Mouse (Mus musculus) MEL (cell line): ENCODE measurements around the gene Itga8.

Experiments
- CHD2 ChIP-seq: IDR thresholded peaks from 2 replicates; pipeline ENCODE4 v1.6.1; 2011; ENCODE audit warnings: low read length, improper control_type of control experiment
- CTCF ChIP-seq, 3 experiments: IDR thresholded peaks in 2 of 3; conservative IDR thresholded peaks in 1 of 3; 2 replicates each; pipeline ENCODE4 v1.5.1; 2011 to 2012; ENCODE audit warnings: low read length in 3 of 3, low read depth in 2 of 3, mild to moderate bottlenecking in 2 of 3, improper control_type of control experiment in 1 of 3, inconsistent platforms in 1 of 3, mixed read lengths in 1 of 3, moderate library complexity in 1 of 3; ENCODE audit not compliant: control insufficient read depth in 1 of 3, insufficient read depth in 1 of 3, poor library complexity in 1 of 3, severe bottlenecking in 1 of 3
- EP300 ChIP-seq, 2 experiments: IDR thresholded peaks; 2 replicates each; pipeline ENCODE4 v1.6.1; 2011; ENCODE audit warnings: improper control_type of control experiment in 2 of 2, low read length in 2 of 2, low read depth in 1 of 2, mild to moderate bottlenecking in 1 of 2
- ETS1 ChIP-seq: IDR thresholded peaks from 2 replicates; pipeline ENCODE4 v1.6.1; 2012; ENCODE audit warnings: low read depth, mild to moderate bottlenecking, inconsistent platforms, low read length, improper control_type of control experiment, moderate library complexity
- GABPA ChIP-seq: IDR thresholded peaks from 2 replicates; pipeline ENCODE4 v1.6.1; 2012; ENCODE audit warnings: low read depth, mild to moderate bottlenecking, inconsistent platforms, low read length, improper control_type of control experiment, moderate library complexity
- HCFC1 ChIP-seq: IDR thresholded peaks from 2 replicates; pipeline ENCODE4 v1.6.1; 2012; ENCODE audit warnings: low read depth, mild to moderate bottlenecking, inconsistent platforms, low read length, improper control_type of control experiment, moderate library complexity
- KAT2A ChIP-seq: conservative IDR thresholded peaks from 2 replicates; pipeline ENCODE4 v1.6.1; 2012; ENCODE audit warnings: low read depth, low read length, improper control_type of control experiment, inconsistent platforms
- MAZ ChIP-seq: IDR thresholded peaks from 2 replicates; pipeline ENCODE4 v1.6.1; 2012; ENCODE audit warnings: low read depth, mild to moderate bottlenecking, inconsistent platforms, low read length, improper control_type of control experiment
- MYC ChIP-seq: IDR thresholded peaks from 2 replicates; pipeline ENCODE4 v1.6.1; 2011; ENCODE audit warnings: low read depth, mild to moderate bottlenecking, low read length, improper control_type of control experiment, moderate library complexity
- POLR2A ChIP-seq, 2 experiments: IDR thresholded peaks; 2 replicates each; pipeline ENCODE4 v1.6.1; 2011 to 2012; ENCODE audit warnings: low read length in 2 of 2, mild to moderate bottlenecking in 2 of 2, control low read depth in 1 of 2, improper control_type of control experiment in 1 of 2, low read depth in 1 of 2, moderate library complexity in 1 of 2; ENCODE audit not compliant: control insufficient read depth in 1 of 2, insufficient read depth in 1 of 2, poor library complexity in 1 of 2
- USF1 ChIP-seq: IDR thresholded peaks from 2 replicates; pipeline ENCODE4 v1.6.1; 2014; ENCODE audit warnings: low read depth, mild to moderate bottlenecking, inconsistent platforms, low read length, improper control_type of control experiment, moderate library complexity
- ZKSCAN1 ChIP-seq: IDR thresholded peaks from 2 replicates; pipeline ENCODE4 v1.6.1; 2012; ENCODE audit warnings: low read depth, mild to moderate bottlenecking, inconsistent platforms, low read length, improper control_type of control experiment, moderate library complexity

DNA sequence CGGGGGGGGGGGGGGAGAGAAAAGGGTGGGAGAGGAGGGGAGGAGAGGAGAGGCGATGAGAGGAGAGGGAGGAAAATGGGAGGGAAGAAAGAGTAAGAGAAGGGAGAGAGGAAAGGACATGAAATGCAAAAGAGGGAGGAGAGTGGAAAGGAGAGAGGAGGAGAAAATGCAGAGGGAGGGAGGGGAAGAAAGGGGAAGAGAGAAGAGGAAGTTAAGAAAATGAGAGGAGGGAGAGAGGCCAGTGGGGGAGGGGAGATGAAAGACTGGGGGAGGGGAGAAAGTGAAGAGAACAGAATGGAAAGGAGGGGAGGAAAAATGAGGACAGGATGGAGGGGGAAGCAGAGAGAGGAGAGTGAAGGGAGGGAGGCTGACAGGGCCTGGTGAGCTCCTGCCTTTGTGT lies 74.5 kb downstream of the Itga8 start:
- TF ChIP-seq GABPA (no peak), HCFC1 (no peak), EP300 (IDR thresholded peaks at IDR 0.05; ENCODE audit: low read depth in 1 of 2, low read length in 2 of 2) (no peak), MYC (no peak), CTCF (IDR thresholded peaks at IDR 0.05 in 2 of 3, conservative IDR thresholded peaks at IDR 0.05 in 1 of 3; ENCODE audit: control insufficient read depth in 1 of 3, insufficient read depth in 1 of 3, low read depth in 2 of 3, low read length in 3 of 3, poor library complexity in 1 of 3, severe bottlenecking in 1 of 3) (no peak), CHD2 (peak; percentile 72), POLR2A (IDR thresholded peaks at IDR 0.05; ENCODE audit: control insufficient read depth in 1 of 2, insufficient read depth in 1 of 2, low read depth in 1 of 2, low read length in 2 of 2, poor library complexity in 1 of 2) (no peak), USF1 (no peak), ETS1 (no peak), ZKSCAN1 (no peak), KAT2A (no peak), MAZ (no peak)
